Mouse (Mus musculus): ENCODE data around the gene Cyp1a2.

DNA sequence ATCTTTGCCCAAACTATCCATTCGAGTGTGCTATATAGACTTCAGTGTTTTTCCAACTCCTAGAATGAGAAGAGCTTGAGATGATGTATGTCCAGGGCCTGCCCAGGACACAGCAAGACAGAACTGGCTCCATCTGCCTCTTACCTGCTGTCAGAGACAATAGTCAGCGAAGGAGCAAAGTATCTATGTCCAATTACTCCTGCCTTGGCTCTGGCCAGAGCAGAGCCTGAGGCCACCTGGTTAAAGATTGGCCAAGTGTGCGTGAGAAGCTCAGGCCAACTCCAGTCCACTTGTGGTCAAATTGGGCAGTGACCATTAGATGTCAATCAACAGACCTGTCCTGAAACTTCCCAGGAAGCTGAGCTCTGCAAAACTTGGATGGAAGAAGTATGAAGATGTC is 13.9 kb downstream of the Cyp1a2 start:
- no peak for TF ChIP-seq CTCF (IDR thresholded peaks at IDR 0.05)
- TF ChIP-seq EP300 (IDR thresholded peaks at IDR 0.05), result no peak
